Mouse (Mus musculus) left cerebral cortex, postnatal 4 days (tissue): ENCODE measurements at regions not wholly inside any gene's neighbourhood (a gene's known extent, or its start where the extent isn't known, plus 50 kb on each side); places are given as distances from the start of the nearest gene placed in this dataset.
A peak's percentile ranks its signal among the peaks of the same experiment; 100 is the strongest.
"Not testable (repeated sequence)": the region's sequence is repeated elsewhere in the genome, so short reads cannot be mapped to it uniquely, and the experiment has no call there.

Experiments
- DNase-seq: peaks from one replicate; pipeline ENCODE4 v3.0.0-alpha.2; 2022
- intact Hi-C: fragments of 180-260 bp; cut with DNase I; formaldehyde crosslinking; loops from one replicate; pipeline ENCODE4 v1.15.1; 2025

DNA sequence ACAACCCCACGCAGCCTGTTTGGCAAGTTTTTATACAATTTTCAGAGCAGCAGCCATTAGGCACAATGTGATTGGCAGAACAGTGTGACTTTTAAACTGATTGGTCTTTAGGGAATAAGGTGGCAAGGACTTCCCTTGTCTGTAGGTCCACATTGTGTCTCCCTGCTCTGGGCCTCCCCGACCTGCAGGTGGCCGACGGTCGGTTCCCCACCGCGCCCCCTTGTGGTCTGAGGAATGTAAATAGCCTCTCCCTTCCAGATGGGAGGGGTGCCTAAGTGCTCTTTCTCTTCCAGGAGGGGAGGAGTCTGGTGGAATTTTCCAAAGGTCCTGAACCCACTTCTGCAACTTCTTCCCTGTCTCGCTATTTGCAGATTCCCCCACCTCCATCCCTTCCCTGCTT is 52.5 kb upstream of the Prr5 start:
- peak; percentile 74 for DNase-seq
- intact Hi-C loops = not testable (repeated sequence)

DNA sequence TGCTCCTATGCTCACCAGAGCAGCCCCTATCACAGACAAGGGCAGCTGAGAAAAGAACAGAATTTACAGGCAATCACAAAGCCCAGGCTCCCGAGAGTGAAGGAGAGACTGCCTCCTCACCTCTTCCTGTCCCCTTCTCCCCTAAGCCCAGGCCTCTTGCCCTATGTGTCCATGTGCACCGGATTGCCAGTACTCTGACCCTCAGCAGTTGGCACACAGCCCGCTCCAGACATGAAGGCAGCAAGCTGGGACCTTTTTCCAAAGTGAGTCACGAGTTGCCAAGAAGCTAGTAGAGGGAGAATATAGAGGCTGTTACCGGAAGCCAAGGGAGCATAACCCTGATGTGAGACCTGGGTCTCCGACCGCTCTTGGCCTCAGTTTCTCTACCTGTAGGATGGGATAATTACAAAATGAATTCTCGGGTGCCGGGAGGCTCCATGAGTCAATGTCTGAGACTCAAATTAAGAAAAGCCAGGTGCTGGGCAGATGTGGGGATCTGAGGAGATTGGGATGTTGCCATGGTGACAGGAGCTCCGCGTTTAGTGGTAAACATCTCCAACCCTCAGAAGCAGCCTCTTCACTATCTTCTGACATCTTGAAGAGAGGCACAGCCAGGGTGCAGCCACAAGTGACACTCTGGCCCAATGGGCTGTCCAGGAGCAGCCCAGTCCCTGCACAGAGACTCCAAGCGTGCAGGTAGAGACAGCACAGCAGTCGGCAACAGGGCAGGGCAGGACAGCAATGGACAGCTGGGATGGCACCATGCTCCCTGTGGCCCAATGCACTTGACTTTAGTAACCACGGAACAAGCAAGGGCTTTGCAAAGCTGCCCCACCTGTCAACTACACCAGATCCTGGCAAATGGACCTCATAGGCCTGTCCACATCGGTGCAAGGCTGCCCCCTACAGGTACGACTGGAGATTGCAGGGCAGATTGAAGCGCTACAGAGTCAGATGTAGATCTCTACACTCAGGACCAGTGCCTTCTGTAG is 55.6 kb upstream of the Prr5 start:
- DNase-seq = peak; percentile 97
- intact Hi-C loops = no loop called here

DNA sequence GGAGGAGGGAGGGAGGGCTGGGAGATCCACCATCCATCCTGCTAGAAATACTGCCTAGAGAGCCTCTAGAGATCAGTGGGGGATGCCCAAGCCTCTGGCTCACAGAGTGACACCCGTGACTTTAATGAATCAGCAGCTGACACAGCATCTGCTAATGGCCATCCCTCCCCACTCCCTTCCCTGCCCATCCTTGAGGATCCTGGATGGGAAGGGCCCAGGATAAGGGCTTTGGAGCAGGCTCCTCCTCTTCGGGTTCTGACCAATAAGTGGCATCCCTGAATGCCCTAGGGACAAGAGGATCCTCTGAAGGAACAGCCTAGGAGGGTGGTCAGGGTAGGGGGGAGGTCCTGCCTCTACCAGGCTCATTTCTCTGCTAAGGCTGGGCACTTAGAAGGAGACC is 55.3 kb upstream of the Rtl6 start:
- intact Hi-C loops = no loop called here
- no peak for DNase-seq

DNA sequence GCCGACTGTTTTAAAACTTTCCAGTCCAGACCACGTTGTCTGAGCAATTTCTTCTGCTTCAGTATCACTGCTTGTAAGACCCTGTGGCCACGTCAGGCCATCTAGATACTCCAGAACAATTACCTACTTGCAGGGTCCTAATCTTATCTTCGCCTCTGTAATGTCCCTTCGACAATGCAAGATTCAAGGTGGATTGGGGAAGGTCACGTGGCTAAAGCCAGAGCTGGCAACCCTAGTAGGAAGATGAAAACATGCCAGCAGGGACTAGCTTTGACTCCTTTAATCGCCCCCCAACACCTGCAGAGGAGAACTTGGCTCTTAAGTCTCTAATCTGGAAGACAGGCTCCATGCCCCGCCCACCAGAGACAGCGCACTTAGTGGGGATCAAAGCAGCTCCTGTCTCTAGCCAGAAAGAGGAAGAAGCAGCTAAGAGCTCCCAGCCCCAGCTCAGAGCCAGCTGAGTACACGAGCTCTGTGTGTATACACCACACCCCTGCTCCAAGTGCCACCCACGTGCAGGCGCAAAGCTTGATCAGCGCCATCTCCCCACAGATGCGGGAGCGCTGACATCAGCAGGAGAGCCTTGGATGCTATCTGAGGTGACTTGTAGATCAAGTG is 52.3 kb upstream of the Rtl6 start:
- no peak for DNase-seq
- intact Hi-C loops = no loop called here

DNA sequence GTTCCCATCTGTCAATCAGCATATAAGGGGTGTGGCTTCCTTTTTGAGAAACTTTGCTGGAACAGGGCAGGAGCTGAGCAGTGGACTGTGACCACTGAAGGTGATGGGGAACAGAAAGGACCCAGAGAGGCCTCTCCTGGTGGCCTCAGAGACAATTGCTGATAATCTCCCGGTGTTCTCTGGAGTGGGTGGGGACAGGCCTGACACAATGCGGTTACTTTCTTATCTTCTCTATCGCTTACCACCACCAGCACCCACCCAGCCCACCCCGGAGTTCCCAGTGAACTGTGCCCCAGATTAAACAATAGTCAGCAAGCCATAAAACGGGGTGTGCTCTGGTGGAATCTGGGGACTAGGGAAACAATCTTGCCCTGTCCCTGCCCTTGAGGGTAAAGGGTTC is 51.4 kb upstream of the Rtl6 start:
- DNase-seq = no peak
- intact Hi-C loops = no loop called here
